Mouse (Mus musculus) ES-Bruce4 (cell line): ENCODE measurements around the gene Glg1.

Experiments
- CTCF ChIP-seq: IDR thresholded peaks from one replicate; pipeline ENCODE4 v1.8.1; 2011; ENCODE audit warnings: low read depth, low read length
- POLR2A ChIP-seq: IDR thresholded peaks from one replicate; pipeline ENCODE4 v1.8.1; 2011; ENCODE audit warnings: low read length; ENCODE audit not compliant: insufficient read depth

DNA sequence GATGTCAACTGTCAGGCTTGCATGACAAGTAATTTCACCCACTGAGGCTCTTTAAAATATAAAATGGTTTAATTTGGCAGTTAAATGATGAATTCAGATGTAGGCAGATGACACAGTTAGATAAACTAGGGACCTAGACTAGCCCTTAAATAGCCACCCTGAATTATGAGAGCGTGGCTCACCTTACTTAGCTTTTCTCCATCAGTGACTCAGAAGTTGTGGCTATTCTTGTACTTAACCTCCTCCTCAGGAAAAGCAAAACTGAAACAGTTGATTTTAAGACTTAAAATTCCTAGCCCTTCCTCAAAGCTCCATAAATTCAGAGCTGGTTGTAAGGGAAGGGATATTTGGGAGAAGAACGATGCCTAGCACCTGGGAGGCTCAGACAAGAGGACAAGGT is 47.8 kb downstream of the Glg1 start:
- TF ChIP-seq CTCF, result no peak
- TF ChIP-seq POLR2A, result no peak
